Mouse (Mus musculus) gastrocnemius, postnatal 10 days (tissue): ENCODE measurements around the gene Olfr178. TPM values are rescaled to one million over a fixed set of nuclear protein-coding genes. Genes with fewer than 3 reads are reported as not detected.

Experiments
- DNase-seq: peaks from one replicate; pipeline ENCODE4 v3.0.0; 2021; ENCODE audit warnings: mixed read lengths
- long read RNA-seq, 2 experiments: library from polyadenylated mRNA; stranded (forward); transcript quantifications; one replicate each; pipeline ENCODE4 v2.0.0; 2021
- total RNA-seq, 2 experiments: library from RNA; stranded (reverse); gene quantifications; 2 replicates each; pipeline ENCODE4 v1.2.3; 2021

Gene Olfr178
- total RNA-seq, result not detected
- long read RNA-seq, experiment 1, result 0 reads
- long read RNA-seq, experiment 2, result 0 reads

DNA sequence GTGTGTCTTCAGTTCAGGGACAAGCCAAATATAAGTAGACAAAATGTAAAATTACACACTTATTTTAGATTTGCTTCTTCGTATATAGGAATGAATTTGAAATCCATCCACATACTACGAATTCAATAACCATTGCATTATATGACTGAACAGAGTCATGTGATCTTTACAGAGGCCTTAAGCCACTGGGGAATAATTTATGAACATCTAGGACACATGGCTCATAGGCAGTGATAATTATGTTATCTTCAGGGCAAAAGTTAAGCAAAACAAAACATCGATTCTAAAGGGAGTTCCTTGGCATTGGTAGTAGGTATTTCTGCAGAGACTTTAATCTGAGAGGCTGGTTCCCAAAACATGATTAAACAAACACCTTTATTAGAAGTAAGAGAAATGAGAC, at the start of gene Olfr178:
TSS of gene Olfr178 (minus strand) at position 101 of the 400 bp plus-strand sequence.
- no peak for DNase-seq

GRCm38 (mm10) chr16:58929292-58929691, 37.4 kb upstream of the Olfr178 start, which contains the start of gene Olfr180:
Gene Olfr180 (minus strand): TSS chr16:58929392.
- no peak for DNase-seq

DNA sequence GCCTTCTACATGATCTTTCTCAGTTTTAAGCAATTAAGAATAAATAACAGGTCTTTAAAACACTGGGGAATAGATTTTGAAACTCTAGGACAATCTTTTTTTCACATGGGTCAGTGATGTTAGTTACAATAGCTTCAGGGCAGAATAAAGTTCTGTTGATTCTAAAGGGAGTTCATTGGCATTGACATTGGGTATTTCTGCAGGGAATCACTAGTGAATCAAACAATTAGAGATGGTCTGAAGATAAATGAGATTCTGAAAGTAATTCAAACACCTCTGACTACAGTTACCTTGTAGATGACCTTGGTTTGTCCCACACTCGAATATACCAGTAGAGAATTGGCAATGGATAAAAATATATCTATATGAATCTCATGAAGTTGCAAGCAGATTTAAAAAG, 36.8 kb upstream of the Olfr178 start, which contains the start of gene Olfr181:
TSS of gene Olfr181 (minus strand) at position 101 of the 400 bp plus-strand sequence.
- no peak for DNase-seq

- no peak for DNase-seq
These were observed 7.4 kb downstream of the Olfr178 start for GRCm38 (mm10) chr16:58884416-58884815.

DNA sequence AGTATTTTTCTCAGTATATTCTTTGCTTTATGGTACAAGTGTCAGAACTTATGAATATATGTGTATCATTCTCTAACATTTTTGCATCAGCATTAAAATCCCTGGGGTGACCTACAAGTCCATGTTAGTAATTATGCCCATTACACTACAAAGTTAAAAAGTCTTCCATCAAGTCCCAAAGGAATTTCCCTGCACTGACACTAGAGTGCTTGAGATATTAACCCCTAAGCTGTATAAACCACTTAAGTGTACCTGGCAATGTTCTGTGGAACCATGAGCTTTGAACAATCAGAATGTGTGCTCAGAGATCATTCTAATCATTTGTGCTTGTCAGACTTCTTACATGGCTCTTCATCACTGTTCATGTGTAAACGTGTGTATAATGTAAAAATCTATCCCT, 17.2 kb downstream of the Olfr178 start, which contains the start of gene Olfr177:
TSS of gene Olfr177 (minus strand) at position 101 of the 400 bp plus-strand sequence.
- no peak for DNase-seq

DNA sequence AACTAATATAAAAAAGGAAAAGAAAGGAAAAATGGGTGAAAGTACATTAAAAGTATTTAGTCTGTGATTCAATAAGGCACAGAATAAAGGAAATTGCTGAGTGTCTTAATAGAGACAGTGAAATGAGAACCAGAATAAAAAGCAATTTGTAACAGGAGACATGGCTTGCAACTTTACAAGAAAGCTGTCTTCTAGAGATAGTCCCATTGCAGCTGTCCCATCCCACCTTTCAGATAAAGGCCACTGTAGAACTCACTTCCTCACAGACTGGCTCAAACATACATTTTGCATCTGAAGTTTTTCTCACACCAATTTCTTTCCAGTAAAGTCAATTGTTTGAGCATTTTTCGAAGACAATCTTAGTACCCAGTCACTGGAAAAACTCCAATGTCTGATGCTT, 30.4 kb downstream of the Olfr178 start:
- DNase-seq, result no peak

DNA sequence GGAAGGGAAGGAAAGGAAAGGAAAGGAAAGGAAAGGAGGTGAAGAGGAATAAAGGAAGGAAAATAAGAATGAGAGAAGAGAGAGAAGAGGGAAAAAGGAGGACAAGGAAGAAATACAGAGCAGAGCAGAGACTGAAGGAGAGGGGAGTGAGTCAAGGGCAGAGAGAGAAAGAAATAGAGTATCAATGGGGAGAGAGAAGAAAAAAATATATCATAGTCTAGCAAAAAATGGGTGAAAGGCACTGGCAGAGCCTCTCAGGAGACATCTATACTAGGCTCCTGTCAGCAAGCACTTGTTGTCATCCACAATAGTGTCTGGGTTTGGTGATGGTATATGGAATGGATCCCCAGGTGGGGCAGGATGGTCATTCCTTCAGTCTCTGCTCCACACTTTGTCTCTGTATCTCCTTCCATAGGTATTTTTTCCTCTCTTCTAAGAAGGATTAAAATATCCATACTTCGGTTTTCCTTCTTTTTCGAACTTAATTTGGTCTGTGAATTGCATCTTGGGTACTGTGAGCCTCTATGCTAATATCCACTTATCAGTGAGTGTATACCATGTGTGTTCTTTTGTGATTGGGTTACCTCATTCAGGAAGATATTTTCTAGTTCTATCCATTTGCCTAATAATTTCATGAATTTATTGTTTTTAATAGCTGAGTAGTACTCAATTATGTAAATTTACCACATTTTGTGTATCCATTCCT, 31.7 kb downstream of the Olfr178 start:
- DNase-seq, result no peak

Other genes with a start within 250 kb of the Olfr178 start
- gene Cpox, start 221.8 kb downstream of the Olfr178 start, total RNA-seq, result 10 to 100 TPM; 12.0 to 12.4 TPM
- not detected for gene Gpr15, start 173.0 kb downstream of the Olfr178 start, total RNA-seq
- gene Cldnd1, start 164.2 kb downstream of the Olfr178 start, total RNA-seq, result 10 to 100 TPM; 54.6 to 68.2 TPM
- not detected for gene Olfr172, start 128.9 kb downstream of the Olfr178 start, total RNA-seq
- gene Olfr173, start 91.8 kb downstream of the Olfr178 start, total RNA-seq, result not detected
- not detected for gene Olfr175-ps1, start 65.3 kb downstream of the Olfr178 start, total RNA-seq
- not detected for gene Olfr177, start 17.3 kb downstream of the Olfr178 start, total RNA-seq
- gene Olfr181, start 36.7 kb upstream of the Olfr178 start, total RNA-seq, result not detected
- not detected for gene Olfr180, start 37.3 kb upstream of the Olfr178 start, total RNA-seq
- not detected for gene Olfr183, start 103.3 kb upstream of the Olfr178 start, total RNA-seq
- gene Olfr186, start 138.2 kb upstream of the Olfr178 start, total RNA-seq, result not detected
- not detected for gene Olfr187, start 147.7 kb upstream of the Olfr178 start, total RNA-seq
- not detected for gene Olfr190, start 185.9 kb upstream of the Olfr178 start, total RNA-seq
- not detected for gene Olfr191, start 197.8 kb upstream of the Olfr178 start, total RNA-seq
- not detected for gene Olfr193, start 219.8 kb upstream of the Olfr178 start, total RNA-seq
- not detected for gene Olfr194, start 229.0 kb upstream of the Olfr178 start, total RNA-seq